In the genomic region with DNA sequence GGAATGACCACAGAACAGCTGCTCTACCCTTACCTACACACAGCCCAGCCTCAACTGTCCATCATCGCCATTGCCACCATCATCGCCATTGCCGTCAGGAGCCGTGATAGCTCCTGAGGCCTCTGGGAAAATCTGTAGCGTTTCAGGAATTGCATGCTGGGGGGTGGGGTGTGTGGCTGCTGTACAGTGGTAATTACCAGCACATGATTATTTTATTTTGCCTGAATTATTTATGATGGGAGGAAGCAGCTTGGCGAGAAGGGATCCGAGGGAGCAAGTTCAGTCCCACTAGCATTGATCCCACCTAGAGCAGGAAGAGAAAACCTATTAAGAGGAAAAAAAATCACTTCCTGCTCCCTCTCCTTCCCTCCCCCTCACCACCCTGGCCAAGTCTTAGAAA, we compare ENCODE assay signal across 19 mouse cellular contexts.
DNase-seq lines count a peak whose midpoint lies in the region; ATAC-seq lines count a peak whose summit lies in the region.
"Had no signal": no experiment of that assay in that cellular context is flagged by ENCODE, and none has a peak within 500 bp of the region (broad histone marks: within the 10 kb centered on the region; RNA-seq: fewer than 3 reads in every experiment).

No protein-coding gene starts in this region.

- no peak for DNase-seq in midbrain, embryonic 10.5 days (ENCODE audit: low spot score)
- peak; percentile 41 for DNase-seq in retina, embryonic 14.5 days (ENCODE audit: low spot score)
- no peak for DNase-seq in retina, postnatal 1 day
- DNase-seq in Muller cell, postnatal 12 days (ENCODE audit: inconsistent ontology term) = no peak
- DNase-seq: adrenal gland, adult 2 months; adrenal gland, postnatal 25 days; cerebellum, adult 2 months; cerebellum, postnatal 10 days; gastrocnemius, adult 2 months; gastrocnemius, postnatal 25 days; heart, postnatal 36 days had no signal

- peak; percentile 40; the same call in 1 of the 2 replicates for ATAC-seq in hindbrain, embryonic 12.5 days (ENCODE audit: low FRiP score)
- ATAC-seq in hindbrain, embryonic 16.5 days = no peak
- ATAC-seq in midbrain, embryonic 13.5 days = peak; percentile 55; the same call in 1 of the 2 replicates
- ATAC-seq: forebrain, embryonic 13.5 days; inflammation-experienced regulatory T-cells, adult 6 months had no signal

- H3K9ac ChIP-seq in hindbrain, embryonic 12.5 days = no peak overlapping the region
- no peak overlapping the region for H3K9ac ChIP-seq in hindbrain, embryonic 16.5 days (ENCODE audit: low read depth, low read length)
- H3K9ac ChIP-seq in midbrain, embryonic 13.5 days (replicated peaks) = no peak overlapping the region
- H3K9ac ChIP-seq: forebrain, embryonic 13.5 days; heart, embryonic 13.5 days had no signal

- H3K4me1 ChIP-seq in hindbrain, embryonic 12.5 days = peaks cover 6% of the 10 kb centered on the region; the same call in 1 of the 2 replicates
- no peaks in the 10 kb centered on the region for H3K4me1 ChIP-seq in hindbrain, embryonic 16.5 days (ENCODE audit: control insufficient read depth, insufficient read depth, low read depth, low read length)
- 0 out of 2 replicates have a peak, but pooled peaks cover 12% of the 10 kb centered on the region for H3K4me1 ChIP-seq in midbrain, embryonic 13.5 days (replicated peaks)
- no peaks in the 10 kb centered on the region for H3K4me1 ChIP-seq in midbrain, embryonic 10.5 days
- H3K4me1 ChIP-seq: embryonic facial prominence, embryonic 10.5 days; forebrain, embryonic 13.5 days; heart, embryonic 13.5 days had no signal

- H3K4me3 ChIP-seq in hindbrain, embryonic 12.5 days = no peak overlapping the region
- H3K4me3 ChIP-seq in hindbrain, embryonic 16.5 days (ENCODE audit: low read length) = no peak overlapping the region
- H3K4me3 ChIP-seq in midbrain, embryonic 13.5 days (replicated peaks) = no peak overlapping the region
- no peak overlapping the region for H3K4me3 ChIP-seq in midbrain, embryonic 10.5 days
- H3K4me3 ChIP-seq: embryonic facial prominence, embryonic 10.5 days; forebrain, embryonic 13.5 days; gastrocnemius, adult 2 months; heart, embryonic 13.5 days had no signal

- 67% methylated on average over 7 of the region's 7 CpGs for WGBS in hindbrain, embryonic 12.5 days
- WGBS in hindbrain, embryonic 16.5 days = 55% methylated on average over 7 of the region's 7 CpGs
- 67% methylated on average over 7 of the region's 7 CpGs for WGBS in midbrain, embryonic 13.5 days
- 90% methylated on average over 7 of the region's 7 CpGs for WGBS in midbrain, embryonic 10.5 days

- no peaks in the 10 kb centered on the region for H3K36me3 ChIP-seq in hindbrain, embryonic 12.5 days
- no peaks in the 10 kb centered on the region for H3K36me3 ChIP-seq in hindbrain, embryonic 16.5 days (ENCODE audit: control insufficient read depth, insufficient read depth, low read length)
- no peaks in the 10 kb centered on the region for H3K36me3 ChIP-seq in midbrain, embryonic 13.5 days
- H3K36me3 ChIP-seq in midbrain, embryonic 10.5 days = no peaks in the 10 kb centered on the region
- H3K36me3 ChIP-seq: embryonic facial prominence, embryonic 10.5 days; heart, embryonic 13.5 days had no signal

- no peaks in the 10 kb centered on the region for H3K9me3 ChIP-seq in hindbrain, embryonic 12.5 days (replicated peaks)
- H3K9me3 ChIP-seq in hindbrain, embryonic 16.5 days (ENCODE audit: control insufficient read depth, low read length) = no peaks in the 10 kb centered on the region
- no peaks in the 10 kb centered on the region for H3K9me3 ChIP-seq in midbrain, embryonic 13.5 days
- H3K9me3 ChIP-seq in midbrain, embryonic 10.5 days (replicated peaks) = no peaks in the 10 kb centered on the region; the same call in 1 of the 2 replicates
- H3K9me3 ChIP-seq: embryonic facial prominence, embryonic 10.5 days; forebrain, embryonic 13.5 days had no signal

- H3K27me3 ChIP-seq in hindbrain, embryonic 12.5 days = no peaks in the 10 kb centered on the region
- H3K27me3 ChIP-seq in hindbrain, embryonic 16.5 days (replicated peaks; ENCODE audit: control insufficient read depth, insufficient read depth, low read length) = no peaks in the 10 kb centered on the region
- H3K27me3 ChIP-seq in midbrain, embryonic 13.5 days = no peaks in the 10 kb centered on the region
- no peaks in the 10 kb centered on the region for H3K27me3 ChIP-seq in midbrain, embryonic 10.5 days (ENCODE audit: low read depth, poor library complexity, severe bottlenecking)
- H3K27me3 ChIP-seq: CH12.LX; forebrain, embryonic 13.5 days; heart, embryonic 13.5 days had no signal

- no peak overlapping the region for H3K4me2 ChIP-seq in hindbrain, embryonic 12.5 days (replicated peaks)
- H3K4me2 ChIP-seq in hindbrain, embryonic 16.5 days (ENCODE audit: low read length) = no peak overlapping the region
- H3K4me2 ChIP-seq in midbrain, embryonic 13.5 days (replicated peaks) = no peak overlapping the region
- H3K4me2 ChIP-seq: forebrain, embryonic 13.5 days; heart, embryonic 13.5 days had no signal

- peak overlapping the region; percentile 70 for H3K27ac ChIP-seq in hindbrain, embryonic 12.5 days
- no peak overlapping the region for H3K27ac ChIP-seq in hindbrain, embryonic 16.5 days (ENCODE audit: low read depth, low read length)
- peak overlapping the region; percentile 78 for H3K27ac ChIP-seq in midbrain, embryonic 13.5 days
- H3K27ac ChIP-seq in midbrain, embryonic 10.5 days (replicated peaks) = no peak overlapping the region
- H3K27ac ChIP-seq: embryonic facial prominence, embryonic 10.5 days; forebrain, embryonic 13.5 days; gastrocnemius, adult 2 months; heart, embryonic 13.5 days had no signal

Comparison
In these comparisons a context has a peak if more than half of its experiments do, and no peak if none do; other contexts are left out.
1. H3K27ac ChIP-seq: peak in hindbrain, embryonic 12.5 days (single experiment) and midbrain, embryonic 13.5 days (single experiment); none in hindbrain, embryonic 16.5 days (single experiment) and midbrain, embryonic 10.5 days (single experiment).